Comparison of ENCODE assay signal across 8 mouse cellular contexts in the genomic region with DNA sequence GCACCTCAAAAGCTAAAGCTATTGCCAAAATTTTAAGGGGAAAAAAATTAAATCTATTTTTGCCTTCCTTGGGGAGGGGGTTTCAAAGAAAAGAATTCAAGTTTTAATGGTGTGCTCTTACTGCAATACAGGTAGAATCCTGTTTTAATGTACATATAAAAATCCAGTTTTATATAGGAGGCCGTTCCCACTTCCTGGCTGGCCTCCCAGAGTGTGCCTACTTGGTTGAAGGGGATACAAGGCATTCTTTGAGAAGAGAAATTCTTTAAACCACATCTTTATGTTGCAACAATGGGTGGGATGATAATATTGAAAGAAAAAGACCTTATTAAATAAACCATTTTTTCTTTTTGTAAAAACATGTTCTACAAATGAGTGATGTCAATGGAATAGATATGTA. TPM values are rescaled to one million over a fixed set of nuclear protein-coding genes. Genes with fewer than 3 reads are reported as not detected.
A peak's percentile ranks its signal among the peaks of the same experiment; 100 is the strongest.
DNase-seq lines count a peak whose midpoint lies in the region; ATAC-seq and TF ChIP-seq lines count a peak whose summit lies in the region.

No protein-coding gene starts in this region.

- 0 out of 2 replicates have a peak overlapping the region, but pooled peaks have one; percentile 82 for H3K9ac ChIP-seq in CH12.LX (ENCODE audit: insufficient read depth, low read depth)
- H3K9ac ChIP-seq in forebrain, postnatal 0 days = peak overlapping the region; percentile 70; the same call in 1 of the 2 replicates
- peak overlapping the region; percentile 88 for H3K9ac ChIP-seq in liver, postnatal 0 days (replicated peaks)

- 80% methylated on average over 1 of the region's 1 CpGs for WGBS in heart, embryonic 10.5 days
- 25% methylated on average over 1 of the region's 1 CpGs for WGBS in forebrain, postnatal 0 days
- WGBS in liver, postnatal 0 days (ENCODE audit: insufficient replicate concordance) = 44% methylated on average over 1 of the region's 1 CpGs

- H3K79me2 ChIP-seq in CH12.LX (replicated peaks; ENCODE audit: control insufficient read depth, extremely low read depth, insufficient read depth, poor library complexity, severe bottlenecking) = no peaks in the 10 kb centered on the region

- peaks cover 13% of the 10 kb centered on the region for H3K4me1 ChIP-seq in heart, embryonic 10.5 days
- peaks cover 4 to 17% of the 10 kb centered on the region in 2 experiments for H3K4me1 ChIP-seq in CH12.LX (ENCODE audit: control insufficient read depth in 1 of 2, insufficient read depth in 2 of 2)
- H3K4me1 ChIP-seq in forebrain, postnatal 0 days (ENCODE audit: insufficient read depth) = 0 out of 2 replicates have a peak, but pooled peaks cover 3% of the 10 kb centered on the region
- H3K4me1 ChIP-seq in liver, postnatal 0 days (ENCODE audit: insufficient read depth) = no peaks in the 10 kb centered on the region; the same call in 1 of the 2 replicates

- TF ChIP-seq POLR2A in CH12.LX (IDR thresholded peaks at IDR 0.05; ENCODE audit: low read depth, low read length) = no peak

- no peaks in the 10 kb centered on the region for H3K9me3 ChIP-seq in heart, embryonic 10.5 days
- H3K9me3 ChIP-seq in CH12.LX (replicated peaks; ENCODE audit: low read length) = no peaks in the 10 kb centered on the region
- no peaks in the 10 kb centered on the region for H3K9me3 ChIP-seq in forebrain, postnatal 0 days (ENCODE audit: low read length)
- H3K9me3 ChIP-seq in liver, postnatal 0 days (ENCODE audit: low read length) = no peaks in the 10 kb centered on the region

- no peak; the same call in 1 of the 2 replicates for TF ChIP-seq EP300 in CH12.LX (IDR thresholded peaks at IDR 0.05; ENCODE audit: low read length)
- no peak for TF ChIP-seq EP300 in liver, postnatal 0 days (IDR thresholded peaks at IDR 0.05; ENCODE audit: low read depth)

- no peaks in the 10 kb centered on the region for H3K27me3 ChIP-seq in heart, embryonic 10.5 days (ENCODE audit: insufficient read depth, poor library complexity, severe bottlenecking)
- no peaks in the 10 kb centered on the region for H3K27me3 ChIP-seq in CH12.LX (replicated peaks)
- H3K27me3 ChIP-seq in forebrain, postnatal 0 days (ENCODE audit: insufficient read depth, low read length) = no peaks in the 10 kb centered on the region
- H3K27me3 ChIP-seq in liver, postnatal 0 days (ENCODE audit: insufficient read depth, low read length) = no peaks in the 10 kb centered on the region

- no peak for DNase-seq in heart, embryonic 10.5 days (ENCODE audit: low spot score)
- DNase-seq in heart, postnatal 25 days (ENCODE audit: low spot score) = no peak
- no peak for DNase-seq in CH12.LX (ENCODE audit: extremely low read depth)
- no peak for DNase-seq in forebrain, postnatal 0 days
- DNase-seq in liver, postnatal 0 days = no peak
- no peak for DNase-seq in embryo, embryonic 10.5 days (ENCODE audit: low spot score)
- DNase-seq in urinary bladder, postnatal 10 days (ENCODE audit: low spot score) = no peak

- peak overlapping the region; percentile 93 for H3K4me3 ChIP-seq in heart, embryonic 10.5 days
- H3K4me3 ChIP-seq in CH12.LX (replicated peaks in 1 of 3; ENCODE audit: low read depth in 2 of 3, low read length in 2 of 3, poor library complexity in 1 of 3) = peak overlapping the region in 2 of 3 experiments; percentile 51 to 76
- peak overlapping the region; percentile 81 for H3K4me3 ChIP-seq in forebrain, postnatal 0 days (ENCODE audit: low read depth, low read length)
- peak overlapping the region; percentile 74; the same call in 1 of the 2 replicates for H3K4me3 ChIP-seq in liver, postnatal 0 days (ENCODE audit: low read depth, low read length)

- ATAC-seq in forebrain, postnatal 0 days = no peak
- ATAC-seq in liver, postnatal 0 days = no peak
- no peak for ATAC-seq in inflammation-experienced regulatory T-cells, adult 6 months

- no peak for TF ChIP-seq CTCF in CH12.LX (conservative IDR thresholded peaks at IDR 0.05 in 1 of 2, IDR thresholded peaks at IDR 0.05 in 1 of 2; ENCODE audit: low read depth in 2 of 2, low read length in 2 of 2)
- no peak for TF ChIP-seq CTCF in forebrain, postnatal 0 days (IDR thresholded peaks at IDR 0.05; ENCODE audit: low read depth)
- TF ChIP-seq CTCF in liver, postnatal 0 days (IDR thresholded peaks at IDR 0.05; ENCODE audit: low read depth) = no peak

- dilution Hi-C loops in CH12.LX (cut with MboI; ENCODE audit: extremely low pct_ligation_motif_present, extremely low pct_unique_long_range_greater_than_20kb, low sequenced_read_pairs) = no loop called here

- no peak for TF ChIP-seq RAD21 in CH12.LX (IDR thresholded peaks at IDR 0.05; ENCODE audit: low read depth, low read length)

- in situ Hi-C loops in CH12.LX (cut with MboI; ENCODE audit: low pct_ligation_motif_present, low pct_unique_long_range_greater_than_20kb, low sequenced_read_pairs) = no loop called here

- H3K4me2 ChIP-seq in CH12.LX (ENCODE audit: insufficient read depth, low read depth, poor library complexity, severe bottlenecking) = peak overlapping the region; percentile 70; the same call in 1 of the 2 replicates
- peak overlapping the region; percentile 86 for H3K4me2 ChIP-seq in forebrain, postnatal 0 days (ENCODE audit: low read depth)
- H3K4me2 ChIP-seq in liver, postnatal 0 days (ENCODE audit: low read depth, low read length) = peak overlapping the region; percentile 80

- intact Hi-C loops in heart, postnatal 25 days (cut with DNase I) = no loop called here

- H3K36me3 ChIP-seq in heart, embryonic 10.5 days = no peaks in the 10 kb centered on the region
- no peaks in the 10 kb centered on the region for H3K36me3 ChIP-seq in CH12.LX (replicated peaks in 1 of 2; ENCODE audit: control insufficient read depth in 1 of 2, insufficient read depth in 1 of 2, low read length in 1 of 2)
- H3K36me3 ChIP-seq in forebrain, postnatal 0 days (ENCODE audit: insufficient read depth) = no peaks in the 10 kb centered on the region
- no peaks in the 10 kb centered on the region for H3K36me3 ChIP-seq in liver, postnatal 0 days (replicated peaks; ENCODE audit: insufficient read depth, low read length)

- H3K27ac ChIP-seq in heart, embryonic 10.5 days = no peak overlapping the region; the same call in 1 of the 2 replicates
- no peak overlapping the region for H3K27ac ChIP-seq in CH12.LX (ENCODE audit: insufficient read depth, low read depth)
- H3K27ac ChIP-seq in forebrain, postnatal 0 days (ENCODE audit: low read depth, low read length) = no peak overlapping the region
- H3K27ac ChIP-seq in liver, postnatal 0 days (ENCODE audit: low read depth) = peak overlapping the region; percentile 95; the same call in 1 of the 2 replicates

TF ChIP-seq in CH12.LX, 34 proteins besides CTCF, POLR2A, EP300 and RAD21:
- TF ChIP-seq ELF1 (IDR thresholded peaks at IDR 0.05; ENCODE audit: low read depth, low read length) = 0 out of 2 replicates have a peak, but pooled peaks have one; percentile 18
- TF ChIP-seq MEF2A (IDR thresholded peaks at IDR 0.05; ENCODE audit: borderline replicate concordance, low read depth, low read length) = no peak

RNA-seq across cellular contexts. Expression of a gene that starts 0.6 kb away (rescaled TPM):
- polyA plus RNA-seq in heart, embryonic 10.5 days (2016; fragmentation: Nextera tagmentation; extraction: Ambion mirVana) = 20.4 and 29.4 TPM in 2 replicates
- total RNA-seq in heart, postnatal 25 days (2021) = 10 to 100 TPM; 21.7 to 24.1 TPM
- total RNA-seq in CH12.LX (2012; rRNA removed) (13.8 and 16.7 TPM in 2 replicates), CH12.LX (2014; rRNA removed) (18.7 and 20.1 TPM in 2 replicates)
- polyA plus RNA-seq in CH12.LX (2012; ENCODE audit: insufficient read length, low read depth) = 18.9 and 19.0 TPM in 2 replicates
- total RNA-seq in forebrain, postnatal 0 days (2014; rRNA removed) = 23.0 and 30.5 TPM in 2 replicates
- polyA plus RNA-seq in forebrain, postnatal 0 days (2015; fragmentation: Nextera tagmentation; extraction: Ambion mirVana) = 4.6 and 9.5 TPM in 2 replicates
- 20.3 and 20.9 TPM in 2 replicates for polyA plus RNA-seq in liver, postnatal 0 days (2015; fragmentation: Nextera tagmentation; extraction: Ambion mirVana)
- polyA plus RNA-seq in inflammation-experienced regulatory T-cells, adult 6 months (2017; shearing (Covaris generic)) = 10 to 100 TPM; 24.5 to 38.8 (median 26.0) TPM
